Mouse (Mus musculus): Measurements from ENCODE around the gene Fam155a.

The Fam155a gene

GRCm38 (mm10) chr8:9174865-9175565 is 595.9 kb downstream of the Fam155a start:
- no peak for DNase-seq (ENCODE audit: low read depth)

GRCm38 (mm10) chr8:9171848-9172247 is 599.1 kb downstream of the Fam155a start:
- no peak for DNase-seq (ENCODE audit: low read depth)

GRCm38 (mm10) chr8:9167995-9168394 is 603.0 kb downstream of the Fam155a start:
- no peak for DNase-seq (ENCODE audit: low read depth)

- no peak for DNase-seq (ENCODE audit: low read depth)
Observed at GRCm38 (mm10) chr8:9161606-9162005, 609.4 kb downstream of the Fam155a start.

GRCm38 (mm10) chr8:9159322-9159721 is 611.6 kb downstream of the Fam155a start:
- no peak for DNase-seq (ENCODE audit: low read depth)

GRCm38 (mm10) chr8:9158652-9159051 is 612.3 kb downstream of the Fam155a start:
- DNase-seq (ENCODE audit: low read depth) = no peak

GRCm38 (mm10) chr8:9157141-9157781 is 613.7 kb downstream of the Fam155a start:
- DNase-seq (ENCODE audit: low read depth) = no peak

Measured in naive thymus-derived CD4-positive, alpha-beta T cell, adult 2 months (primary cell).